Mouse (Mus musculus) CH12.LX (cell line): Measurements from ENCODE around the gene Jmjd8. TPM values are rescaled to one million over a fixed set of nuclear protein-coding genes. Genes with fewer than 3 reads are reported as not detected.
A peak's percentile ranks its signal among the peaks of the same experiment; 100 is the strongest.

Experiments used
- DNase-seq: peaks from one replicate; pipeline ENCODE4 v3.0.0-alpha.2; 2013; ENCODE audit errors: extremely low read depth
- H3K27ac ChIP-seq: 2 replicates; pipeline ENCODE4 v1.5.1; 2012; ENCODE audit warnings: low read depth, mild to moderate bottlenecking, control low read depth, moderate library complexity; ENCODE audit not compliant: insufficient read depth
- H3K27me3 ChIP-seq: replicated peaks from 2 replicates; pipeline ENCODE3; 2012; ENCODE audit warnings: inconsistent platforms
- H3K36me3 ChIP-seq, 2 experiments: replicated peaks in 1 of 2; 2 replicates each; pipeline versions ENCODE3 to v1.6.1; 2012; ENCODE audit warnings: inconsistent platforms in 1 of 2, low read length in 1 of 2, mild to moderate bottlenecking in 1 of 2, mixed read lengths in 1 of 2, moderate library complexity in 1 of 2; ENCODE audit not compliant: control insufficient read depth in 1 of 2, insufficient read depth in 1 of 2
- H3K4me1 ChIP-seq, 2 experiments: 2 replicates each; pipeline ENCODE4 v1.6.1; 2012; ENCODE audit warnings: inconsistent platforms in 1 of 2, moderate library complexity in 1 of 2; ENCODE audit not compliant: insufficient read depth in 2 of 2, control insufficient read depth in 1 of 2
- H3K4me2 ChIP-seq: 2 replicates; pipeline ENCODE4 v1.6.1; 2012; ENCODE audit warnings: low read depth, mild to moderate bottlenecking, control low read depth; ENCODE audit not compliant: poor library complexity, insufficient read depth, severe bottlenecking
- H3K4me3 ChIP-seq, 3 experiments: fragments of 150-350 bp in 1 of 3; sonication (generic) in 1 of 3; replicated peaks in 1 of 3; 2 replicates each; pipeline versions ENCODE3 to v1.5.1; 2011 to 2012; ENCODE audit warnings: low read depth in 2 of 3, low read length in 2 of 3, mild to moderate bottlenecking in 2 of 3, moderate library complexity in 2 of 3, control low read depth in 1 of 3, improper control_type of control experiment in 1 of 3, inconsistent platforms in 1 of 3, mixed read lengths in 1 of 3; ENCODE audit not compliant: poor library complexity in 1 of 3
- H3K79me2 ChIP-seq: replicated peaks from 2 replicates; pipeline ENCODE4 v1.6.1; 2012; ENCODE audit warnings: mild to moderate bottlenecking, moderate library complexity; ENCODE audit not compliant: control insufficient read depth, poor library complexity, insufficient read depth, severe bottlenecking; ENCODE audit errors: extremely low read depth
- H3K9ac ChIP-seq: 2 replicates; pipeline ENCODE4 v1.6.1; 2012; ENCODE audit warnings: low read depth, mild to moderate bottlenecking, control low read depth, moderate library complexity; ENCODE audit not compliant: insufficient read depth
- H3K9me3 ChIP-seq: replicated peaks from 2 replicates; pipeline ENCODE3; 2012; ENCODE audit warnings: low read length, inconsistent platforms, mixed read lengths
- BHLHE40 ChIP-seq: IDR thresholded peaks from 2 replicates; pipeline ENCODE4 v1.6.1; 2011; ENCODE audit warnings: mild to moderate bottlenecking, low read depth, low read length, improper control_type of control experiment
- CHD1 ChIP-seq: IDR thresholded peaks from 2 replicates; pipeline ENCODE4 v1.6.1; 2012; ENCODE audit warnings: low read depth, low read length, improper control_type of control experiment, inconsistent platforms
- CHD2 ChIP-seq: IDR thresholded peaks from 2 replicates; pipeline ENCODE4 v1.6.1; 2011; ENCODE audit warnings: low read length, improper control_type of control experiment
- CTCF ChIP-seq, 2 experiments: IDR thresholded peaks in 1 of 2; conservative IDR thresholded peaks in 1 of 2; 2 replicates each; pipeline ENCODE4 v1.5.1; 2011 to 2012; ENCODE audit warnings: low read depth in 2 of 2, low read length in 2 of 2, improper control_type of control experiment in 1 of 2, inconsistent platforms in 1 of 2, mild to moderate bottlenecking in 1 of 2, moderate library complexity in 1 of 2
- GABPA ChIP-seq: IDR thresholded peaks from 2 replicates; pipeline ENCODE4 v1.6.1; 2012; ENCODE audit warnings: low read depth, low read length, improper control_type of control experiment, inconsistent platforms; ENCODE audit not compliant: insufficient replicate concordance
- HCFC1 ChIP-seq: IDR thresholded peaks from 2 replicates; pipeline ENCODE4 v1.6.1; 2012; ENCODE audit warnings: low read depth, mild to moderate bottlenecking, inconsistent platforms, low read length, improper control_type of control experiment
- MAFK ChIP-seq: IDR thresholded peaks from 2 replicates; pipeline ENCODE4 v1.6.1; 2011; ENCODE audit warnings: low read length, improper control_type of control experiment; ENCODE audit not compliant: insufficient replicate concordance
- MAZ ChIP-seq: IDR thresholded peaks from 2 replicates; pipeline ENCODE4 v1.6.1; 2012; ENCODE audit warnings: low read depth, mild to moderate bottlenecking, inconsistent platforms, low read length, improper control_type of control experiment, moderate library complexity
- MEF2A ChIP-seq: IDR thresholded peaks from 2 replicates; pipeline ENCODE4 v1.6.1; 2014; ENCODE audit warnings: low read depth, mild to moderate bottlenecking, inconsistent platforms, low read length, improper control_type of control experiment, borderline replicate concordance
- MXI1 ChIP-seq: IDR thresholded peaks from 2 replicates; pipeline ENCODE4 v1.6.1; 2011; ENCODE audit warnings: mild to moderate bottlenecking, low read depth, low read length, improper control_type of control experiment
- MYC ChIP-seq: IDR thresholded peaks from 2 replicates; pipeline ENCODE4 v1.6.1; 2011; ENCODE audit warnings: low read depth, mild to moderate bottlenecking, improper control_type of control experiment, low read length
- NRF1 ChIP-seq: IDR thresholded peaks from 2 replicates; pipeline ENCODE4 v1.6.1; 2014; ENCODE audit warnings: low read depth, mild to moderate bottlenecking, inconsistent platforms, low read length, improper control_type of control experiment, moderate library complexity
- SIN3A ChIP-seq: IDR thresholded peaks from 2 replicates; pipeline ENCODE4 v1.6.1; 2012; ENCODE audit warnings: low read length, improper control_type of control experiment, inconsistent platforms
- SMC3 ChIP-seq: IDR thresholded peaks from 2 replicates; pipeline ENCODE4 v1.6.1; 2011; ENCODE audit warnings: low read depth, low read length, improper control_type of control experiment
- TCF12 ChIP-seq: IDR thresholded peaks from 2 replicates; pipeline ENCODE4 v1.6.1; 2014; ENCODE audit warnings: low read depth, mild to moderate bottlenecking, inconsistent platforms, low read length, improper control_type of control experiment
- UBTF ChIP-seq: IDR thresholded peaks from 2 replicates; pipeline ENCODE4 v1.6.1; 2012; ENCODE audit warnings: low read depth, mild to moderate bottlenecking, inconsistent platforms, low read length, improper control_type of control experiment, moderate library complexity
- USF2 ChIP-seq: conservative IDR thresholded peaks from 2 replicates; pipeline ENCODE4 v1.6.1; 2011; ENCODE audit warnings: low read depth, low read length, improper control_type of control experiment
- ZMIZ1 ChIP-seq: IDR thresholded peaks from 2 replicates; pipeline ENCODE4 v1.6.1; 2012; ENCODE audit warnings: low read depth, mild to moderate bottlenecking, inconsistent platforms, low read length, improper control_type of control experiment
- dilution Hi-C: fragments of 300-500 bp; cut with MboI; formaldehyde crosslinking; loops from 2 replicates; pipeline ENCODE4 v1.14.3; 2020; ENCODE audit warnings: low sequenced_read_pairs; ENCODE audit not compliant: extremely low pct_unique_long_range_greater_than_20kb, extremely low pct_ligation_motif_present
- in situ Hi-C: fragments of 300-500 bp; cut with MboI; formaldehyde crosslinking; loops from 3 replicates; pipeline ENCODE4 v1.14.3; 2019; ENCODE audit warnings: low sequenced_read_pairs, low pct_ligation_motif_present, low pct_unique_long_range_greater_than_20kb, mixed read lengths
- polyA plus RNA-seq: library from polyadenylated mRNA; unstranded; fragments of >175 nt; gene quantifications from 2 replicates; pipeline ENCODE4 v1.2.1, GENCODE M21; 2012; ENCODE audit warnings: low read depth; ENCODE audit not compliant: insufficient read length
- total RNA-seq, 2 experiments: library from RNA; depleted of rRNA; stranded (reverse); fragments of 300-350 nt in 1 of 2; fragments of >200 nt in 1 of 2; gene quantifications; 2 replicates each; pipeline ENCODE4 v1.2.3; 2012 to 2014

Jmjd8 gene
- total and polyA plus RNA-seq, 3 experiments, result 4.8 to 8.3 (median 7.7) TPM

- DNase-seq, result no peak
- Histone ChIP-seq H3K79me2 (no peaks in the 10 kb centered on the region), H3K4me2 (no peak overlapping the region), H3K27ac (no peak overlapping the region), H3K4me1 (0 out of 4 replicates have a peak, but pooled peaks cover 0 to 3% of the 10 kb centered on the region in 2 experiments), H3K9me3 (no peaks in the 10 kb centered on the region), H3K4me3 (no peak overlapping the region), H3K27me3 (peaks cover 74% of the 10 kb centered on the region), H3K9ac (no peak overlapping the region), H3K36me3 (no peaks in the 10 kb centered on the region)
- dilution Hi-C loops, result no loop called here
- in situ Hi-C loops, result no loop called here
- TF ChIP-seq ZMIZ1 (no peak), SIN3A (no peak), CHD1 (no peak), UBTF (no peak), HCFC1 (no peak), MAFK (no peak)
Measured at GRCm38 (mm10) chr17:25808028-25808427, 20.6 kb upstream of the Jmjd8 start.

- DNase-seq, result no peak
- Histone ChIP-seq H3K36me3 (no peaks in the 10 kb centered on the region), H3K4me3 (no peak within 1 kb of the TSS), H3K4me1 (no peaks in the 10 kb centered on the region), H3K9ac (no peak within 1 kb of the TSS), H3K79me2 (no peaks in the 10 kb centered on the region), H3K27ac (no peak within 1 kb of the TSS), H3K27me3 (peaks cover 74% of the 10 kb centered on the region), H3K9me3 (no peaks in the 10 kb centered on the region), H3K4me2 (no peak within 1 kb of the TSS)
- dilution Hi-C loops, result no loop called here
- peak in 1 of 2 experiments; percentile 0; a peak in 1 of 4 replicates for TF ChIP-seq CTCF (conservative IDR thresholded peaks at IDR 0.05 in 1 of 2, IDR thresholded peaks at IDR 0.05 in 1 of 2; ENCODE audit: low read depth in 2 of 2, low read length in 2 of 2)
- TF ChIP-seq GABPA, result no peak
- in situ Hi-C loops, result no loop called here
Measured at GRCm38 (mm10) chr17:25808789-25809605, 19.7 kb upstream of the Jmjd8 start, which contains the start of gene Fbxl16. Gene Fbxl16, plus strand, starts transcription at chr17:25809085.

GRCm38 (mm10) chr17:25809606-25810340 lies 18.9 kb upstream of the Jmjd8 start:
- no peak for DNase-seq
- Histone ChIP-seq H3K36me3 (no peaks in the 10 kb centered on the region), H3K4me2 (no peak overlapping the region), H3K79me2 (no peaks in the 10 kb centered on the region), H3K27me3 (peaks cover 76% of the 10 kb centered on the region), H3K9me3 (no peaks in the 10 kb centered on the region), H3K27ac (no peak overlapping the region), H3K4me3 (no peak overlapping the region), H3K9ac (no peak overlapping the region), H3K4me1 (no peaks in the 10 kb centered on the region)
- TF ChIP-seq MAFK (no peak), NRF1 (no peak), TCF12 (no peak), CHD2 (no peak), MXI1 (no peak), USF2 (no peak), MEF2A (no peak), MYC (no peak), MAZ (no peak), SMC3 (no peak), BHLHE40 (no peak), HCFC1 (no peak)
- in situ Hi-C loops (no loop called here), dilution Hi-C loops (no loop called here)
